Mouse (Mus musculus) liver, adult 2 months (tissue): Measurements from ENCODE around the gene Nnmt. TPM values are rescaled to one million over a fixed set of nuclear protein-coding genes. Genes with fewer than 3 reads are reported as not detected.
A peak's percentile ranks its signal among the peaks of the same experiment; 100 is the strongest.

ENCODE experiments used
- DNase-seq: peaks from one replicate; pipeline ENCODE4 v3.0.0-alpha.2; 2011; ENCODE audit warnings: low read depth, low spot score; ENCODE audit errors: extremely low read depth
- H3K27ac ChIP-seq: fragments of 200-500 bp; replicated peaks from 2 replicates; pipeline ENCODE4 v1.5.1; 2012; ENCODE audit warnings: low read depth, mild to moderate bottlenecking, control low read depth, inconsistent platforms, low read length; ENCODE audit not compliant: insufficient read depth
- H3K27me3 ChIP-seq: fragments of 200-500 bp; 2 replicates; pipeline ENCODE4 v1.6.1; 2012; ENCODE audit warnings: mild to moderate bottlenecking, moderate library complexity, low read length, inconsistent platforms; ENCODE audit not compliant: control insufficient read depth, insufficient read depth
- H3K36me3 ChIP-seq: fragments of 200-500 bp; 2 replicates; pipeline ENCODE4 v1.6.1; 2012; ENCODE audit warnings: low read length, inconsistent platforms; ENCODE audit not compliant: control insufficient read depth, insufficient read depth
- H3K4me1 ChIP-seq: fragments of 200-500 bp; 2 replicates; pipeline ENCODE4 v1.6.1; 2011; ENCODE audit warnings: low read length; ENCODE audit not compliant: control insufficient read depth, insufficient read depth
- H3K4me3 ChIP-seq: fragments of 200-500 bp; 2 replicates; pipeline ENCODE4 v1.5.1; 2011; ENCODE audit warnings: low read depth, mild to moderate bottlenecking, control low read depth, low read length, moderate library complexity; ENCODE audit not compliant: insufficient read depth
- H3K79me2 ChIP-seq: fragments of 200-500 bp; 2 replicates; pipeline ENCODE4 v1.6.1; 2012; ENCODE audit warnings: inconsistent platforms, mild to moderate bottlenecking, low read length, moderate library complexity; ENCODE audit not compliant: control insufficient read depth, insufficient read depth
- H3K9ac ChIP-seq: fragments of 200-500 bp; 2 replicates; pipeline ENCODE4 v1.6.1; 2012; ENCODE audit warnings: low read depth, mild to moderate bottlenecking, control low read depth, inconsistent platforms, low read length
- CTCF ChIP-seq: fragments of 200-500 bp; IDR thresholded peaks from 2 replicates; pipeline ENCODE4 v1.5.1; 2011; ENCODE audit warnings: low read depth, low read length, control low read depth
- POLR2A ChIP-seq: fragments of 200-500 bp; IDR thresholded peaks from 2 replicates; pipeline ENCODE4 v1.6.1; 2011; ENCODE audit warnings: low read length, control low read depth; ENCODE audit not compliant: insufficient read depth; ENCODE audit errors: extremely low read depth
- WGBS: fragments of 180-500 bp; shearing (Covaris S2); methylation state at CpG from one replicate; pipeline ENCODE4 v1.1.7; 2018; 5-methylcytosine and 5-hydroxymethylcytosine counted together
- polyA plus RNA-seq: library from polyadenylated mRNA; depleted of rRNA; stranded (reverse); fragments of >200 nt; gene quantifications from 2 replicates; pipeline ENCODE4 v1.2.3, GENCODE M21; 2012
- total RNA-seq: library from RNA; depleted of rRNA; stranded (reverse); fragments of >200 nt; gene quantifications from 2 replicates; pipeline ENCODE4 v1.2.3, GENCODE M21; 2014

Nnmt gene
- total and polyA plus RNA-seq, 2 experiments: 45.7 to 306 TPM

- Histone ChIP-seq H3K27me3 (no peaks in the 10 kb centered on the region), H3K4me1 (peaks cover 22% of the 10 kb centered on the region), H3K36me3 (peaks cover 18% of the 10 kb centered on the region), H3K9ac (no peak overlapping the region), H3K79me2 (peaks cover 4% of the 10 kb centered on the region; the same call in 1 of the 2 replicates), H3K4me3 (no peak overlapping the region), H3K27ac (no peak overlapping the region)
- no peak for TF ChIP-seq CTCF
- no peak for TF ChIP-seq POLR2A
- no peak for DNase-seq
- WGBS: 77% methylated on average over 9 of the region's 9 CpGs
Measured at GRCm38 (mm10) chr9:48600881-48601280, 4.1 kb downstream of the Nnmt start.

- Histone ChIP-seq H3K27me3 (no peaks in the 10 kb centered on the region), H3K9ac (no peak overlapping the region), H3K36me3 (peaks cover 18% of the 10 kb centered on the region), H3K27ac (no peak overlapping the region), H3K4me3 (no peak overlapping the region), H3K4me1 (peaks cover 17% of the 10 kb centered on the region), H3K79me2 (peaks cover 4% of the 10 kb centered on the region; the same call in 1 of the 2 replicates)
- no peak for DNase-seq
- WGBS: 47% methylated on average over 2 of the region's 2 CpGs
- TF ChIP-seq CTCF (no peak), POLR2A (no peak)
Measured at GRCm38 (mm10) chr9:48600066-48600465, 4.9 kb downstream of the Nnmt start.

- 84% methylated on average over 5 of the region's 5 CpGs for WGBS
- Histone ChIP-seq H3K27ac (peak overlapping the region; percentile 65), H3K36me3 (peaks cover 13% of the 10 kb centered on the region), H3K4me1 (peaks cover 31% of the 10 kb centered on the region), H3K79me2 (no peaks in the 10 kb centered on the region; the same call in 1 of the 2 replicates), H3K9ac (no peak overlapping the region), H3K27me3 (no peaks in the 10 kb centered on the region), H3K4me3 (no peak overlapping the region)
- DNase-seq: no peak
- no peak for TF ChIP-seq CTCF
- no peak for TF ChIP-seq POLR2A
Measured at GRCm38 (mm10) chr9:48597494-48597893, 7.5 kb downstream of the Nnmt start.

GRCm38 (mm10) chr9:48596924-48597323, 8.0 kb downstream of the Nnmt start:
- WGBS: 19% methylated on average over 11 of the region's 11 CpGs
- Histone ChIP-seq H3K9ac (no peak overlapping the region; the same call in 1 of the 2 replicates), H3K79me2 (no peaks in the 10 kb centered on the region; the same call in 1 of the 2 replicates), H3K4me1 (peaks cover 34% of the 10 kb centered on the region), H3K27ac (peak overlapping the region; percentile 65), H3K4me3 (no peak overlapping the region), H3K36me3 (peaks cover 13% of the 10 kb centered on the region), H3K27me3 (no peaks in the 10 kb centered on the region)
- DNase-seq: no peak
- no peak for TF ChIP-seq CTCF
- TF ChIP-seq POLR2A: no peak

- Histone ChIP-seq H3K27me3 (no peaks in the 10 kb centered on the region), H3K79me2 (no peaks in the 10 kb centered on the region), H3K36me3 (peaks cover 22% of the 10 kb centered on the region), H3K27ac (no peak overlapping the region), H3K9ac (no peak overlapping the region), H3K4me3 (no peak overlapping the region), H3K4me1 (peaks cover 40% of the 10 kb centered on the region)
- TF ChIP-seq POLR2A: no peak
- peak; percentile 24; the same call in 1 of the 2 replicates for TF ChIP-seq CTCF
- DNase-seq: no peak
- 75% methylated on average over 8 of the region's 8 CpGs for WGBS
Measured at GRCm38 (mm10) chr9:48593915-48594314, 11.0 kb downstream of the Nnmt start.

- 72% methylated on average over 4 of the region's 4 CpGs for WGBS
- TF ChIP-seq CTCF (no peak), POLR2A (no peak)
- H3K36me3 ChIP-seq: peaks cover 20% of the 10 kb centered on the region
- H3K4me3 ChIP-seq: no peak overlapping the region
- H3K9ac ChIP-seq: no peak overlapping the region
- no peak for DNase-seq
- peaks cover 27% of the 10 kb centered on the region for H3K4me1 ChIP-seq
- H3K79me2 ChIP-seq: no peaks in the 10 kb centered on the region
- peak overlapping the region; percentile 16; the same call in 1 of the 2 replicates for H3K27ac ChIP-seq
- no peaks in the 10 kb centered on the region for H3K27me3 ChIP-seq
Measured at GRCm38 (mm10) chr9:48590606-48591005, 14.3 kb downstream of the Nnmt start.
